Mouse (Mus musculus) C2C12 (cell line): ENCODE results near the gene Zmym3.

Experiments
- CEBPB ChIP-seq: IDR thresholded peaks from one replicate; pipeline ENCODE4 v1.6.1; 2011; ENCODE audit warnings: low read depth, mild to moderate bottlenecking, control low read depth, moderate library complexity
- CTCF ChIP-seq: IDR thresholded peaks from one replicate; pipeline ENCODE4 v1.5.1; 2011; ENCODE audit not compliant: control insufficient read depth, insufficient read depth, insufficient read length
- MAX ChIP-seq: IDR thresholded peaks from one replicate; pipeline ENCODE4 v1.6.1; 2011; ENCODE audit warnings: mild to moderate bottlenecking, control low read depth
- MYOD1 ChIP-seq: IDR thresholded peaks from one replicate; pipeline ENCODE4 v1.6.1; 2011; ENCODE audit warnings: low read depth; ENCODE audit not compliant: control insufficient read depth, insufficient read length
- MYOG ChIP-seq: IDR thresholded peaks from one replicate; pipeline ENCODE4 v1.6.1; 2011; ENCODE audit not compliant: control insufficient read depth, insufficient read length; ENCODE audit errors: extremely low read depth
- USF1 ChIP-seq: IDR thresholded peaks from one replicate; pipeline ENCODE4 v1.6.1; 2011; ENCODE audit warnings: low read depth, mild to moderate bottlenecking, control low read depth, moderate library complexity

DNA sequence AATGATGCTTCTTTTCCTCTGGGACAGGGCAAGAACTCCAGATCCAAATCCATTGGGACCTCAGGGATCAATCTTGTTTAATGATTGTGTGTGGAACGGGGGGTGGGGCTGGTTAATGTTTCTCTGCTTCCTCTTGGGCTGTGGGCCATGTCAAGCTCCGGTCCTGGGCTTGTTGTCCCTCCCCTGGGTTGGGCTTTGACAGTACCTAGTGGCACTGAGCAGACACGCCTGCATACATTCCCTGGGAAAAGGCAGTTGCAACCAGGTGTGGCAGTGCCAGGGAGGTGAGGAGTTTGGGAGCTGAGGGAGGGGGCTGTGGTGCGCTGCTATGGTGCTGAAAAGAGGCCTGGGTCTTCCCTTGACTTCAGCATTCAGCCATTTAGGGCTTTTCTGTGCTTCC, 43.6 kb downstream of the Zmym3 start:
- TF ChIP-seq CTCF: no peak
- no peak for TF ChIP-seq USF1
- no peak for TF ChIP-seq MAX
- no peak for TF ChIP-seq MYOG
- TF ChIP-seq MYOD1: no peak
- no peak for TF ChIP-seq CEBPB
